8 mouse cellular contexts compared by ENCODE assay signal in the genomic region with DNA sequence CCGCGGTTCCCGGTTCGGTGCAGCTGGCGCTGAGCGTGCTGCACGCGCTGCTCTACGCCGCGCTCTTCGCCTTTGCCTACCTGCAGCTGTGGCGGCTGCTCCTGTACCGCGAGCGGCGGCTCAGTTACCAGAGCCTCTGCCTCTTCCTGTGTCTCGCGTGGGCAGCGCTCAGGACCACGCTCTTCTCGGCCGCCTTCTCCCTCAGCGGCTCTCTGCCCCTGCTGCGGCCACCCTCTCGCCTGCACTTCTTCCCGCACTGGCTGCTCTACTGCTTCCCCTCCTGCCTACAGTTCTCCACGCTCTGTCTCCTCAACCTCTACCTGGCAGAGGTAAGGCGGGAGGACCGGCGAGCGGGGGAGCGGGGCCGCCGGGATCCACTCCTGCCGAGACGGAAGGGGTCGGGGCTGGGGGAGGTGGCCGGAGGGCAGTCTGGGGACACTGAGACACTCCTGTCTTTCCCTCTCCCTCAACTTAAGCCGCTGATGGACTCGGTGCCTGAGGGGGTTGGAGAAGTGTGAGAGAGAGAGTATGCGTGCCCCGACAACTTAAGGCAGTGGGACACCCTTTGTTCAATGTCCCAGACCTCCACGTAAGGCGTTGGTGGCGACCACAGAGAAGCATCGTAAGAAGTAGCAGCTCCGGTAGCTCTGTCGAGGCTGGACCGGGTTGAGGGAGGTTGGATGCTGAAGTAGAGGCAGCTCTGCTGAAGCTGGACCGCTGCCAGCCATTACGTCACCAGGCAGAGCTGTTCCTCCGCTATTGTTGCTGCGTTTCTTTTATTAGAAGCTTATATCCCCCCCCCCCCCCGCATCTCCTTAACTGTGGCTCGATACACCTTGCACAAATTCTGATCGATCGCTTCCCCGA. TPM values are rescaled to one million over a fixed set of nuclear protein-coding genes. Genes with fewer than 3 reads are reported as not detected.
A peak's percentile ranks its signal among the peaks of the same experiment; 100 is the strongest.
DNase-seq lines count a peak whose midpoint lies in the region; ATAC-seq and TF ChIP-seq lines count a peak whose summit lies in the region.

A gene (minus strand): TSS at position 239 of the 867 bp plus-strand sequence.

- peak within 1 kb of the TSS; percentile 95 for H3K27ac ChIP-seq in hindbrain, embryonic 15.5 days (replicated peaks)

- CTCF ChIA-PET in Patski (lab: Charles Lee), result interaction anchor here (1.0 to 1.5 kb wide), 4 partner anchors 11 to 109 kb away, joined by 4 to 5 read pairs (median 4); a partner anchor contains a TSS

- POLR2A ChIA-PET in Patski (lab: Charles Lee), result no interaction called here

- H3K9me3 ChIP-seq in hindbrain, embryonic 15.5 days, result no peaks in the 10 kb centered on the region

- H3K27me3 ChIP-seq in Patski, result no peaks in the 10 kb centered on the region
- H3K27me3 ChIP-seq in hindbrain, embryonic 15.5 days, result no peaks in the 10 kb centered on the region

- H3K9ac ChIP-seq in hindbrain, embryonic 15.5 days, result peak within 1 kb of the TSS; percentile 93

- peaks cover 28% of the 10 kb centered on the region for H3K4me1 ChIP-seq in hindbrain, embryonic 15.5 days (replicated peaks)

- WGBS in hindbrain, embryonic 15.5 days, result under 1% methylated on average over 59 of the region's 59 CpGs

- H3K36me3 ChIP-seq in hindbrain, embryonic 15.5 days, result no peaks in the 10 kb centered on the region

- in situ Hi-C loops in Patski (cut with MboI; ENCODE audit: low pct_unique_long_range_greater_than_20kb), result no loop called here

- H3K4me2 ChIP-seq in hindbrain, embryonic 15.5 days, result peak within 1 kb of the TSS; percentile 81

- ATAC-seq in Patski, result peak; percentile 27
- peak; percentile 23 for ATAC-seq in hindbrain, embryonic 15.5 days (ENCODE audit: low FRiP score, low read depth)

- peak within 1 kb of the TSS; percentile 83 for H3K4me3 ChIP-seq in hindbrain, embryonic 15.5 days

- peak; percentile 30 for DNase-seq in Patski (ENCODE audit: low read depth, low spot score)
- peak; percentile 95 to 97 for DNase-seq in cerebellum, postnatal 25 days
- peak; percentile 60 for DNase-seq in gastrocnemius, adult 18-20 months (ENCODE audit: low spot score)
- peak; percentile 75 to 82 for DNase-seq in layer of hippocampus, postnatal 36 days
- peak; percentile 76 for DNase-seq in lung, postnatal 25 days (ENCODE audit: low spot score)
- DNase-seq in retina, adult 2 months (ENCODE audit: low read depth, low spot score), result peak; percentile 61
- DNase-seq in thymus, postnatal 25 days, result peak; percentile 65

- no peak for TF ChIP-seq CTCF in Patski (IDR thresholded peaks at IDR 0.05)

RNA-seq across cellular contexts. Expression of the gene that starts here (rescaled TPM):
- polyA plus RNA-seq in Patski (2021), result 19.2 TPM
- 1 to 10 TPM; 9.3 to 9.4 TPM for total RNA-seq in gastrocnemius, adult 18-20 months (2021)
- 34.9 and 35.1 TPM in 2 replicates for polyA plus RNA-seq in hindbrain, embryonic 15.5 days (2015; fragmentation: Nextera tagmentation; extraction: Ambion mirVana)
- total RNA-seq in layer of hippocampus, postnatal 36 days (2021), result 10 to 100 TPM; 56.6 to 59.7 TPM

Comparison
In these comparisons a context has a peak if more than half of its experiments do, and no peak if none do; other contexts are left out.
1. Peak in every context shown above with its lines: DNase-seq, ATAC-seq, H3K4me3 ChIP-seq and H3K27ac ChIP-seq.
2. RNA of the gene that starts here (total RNA-seq): 56.6 to 59.7 TPM in layer of hippocampus, postnatal 36 days; 9.3 to 9.4 TPM in gastrocnemius, adult 18-20 months; every median in the first group is over 4 times any median in the second.
3. DNase-seq: peak in every context shown above with its lines; median percentile 96 in cerebellum, postnatal 25 days; 78 in layer of hippocampus, postnatal 36 days; 76 in lung, postnatal 25 days; 65 in thymus, postnatal 25 days; 61 in retina, adult 2 months; 60 in gastrocnemius, adult 18-20 months; 30 in Patski.